Mouse (Mus musculus) lung, adult 2 months (tissue): ENCODE measurements around the gene Gm28051.

ENCODE experiments used
- CTCF ChIP-seq: fragments of 200-500 bp; IDR thresholded peaks from 2 replicates; pipeline ENCODE4 v1.5.1; 2011; ENCODE audit warnings: mild to moderate bottlenecking, low read length, control low read depth; ENCODE audit not compliant: insufficient read depth
- POLR2A ChIP-seq: fragments of 200-500 bp; IDR thresholded peaks from 2 replicates; pipeline ENCODE4 v1.6.1; 2011; ENCODE audit warnings: low read depth, mild to moderate bottlenecking, control low read depth, low read length, borderline replicate concordance; ENCODE audit errors: extremely low read depth

- TF ChIP-seq CTCF, result no peak
- TF ChIP-seq POLR2A, result no peak
Observed at GRCm38 (mm10) chr12:102678820-102679219, 78.7 kb downstream of the Gm28051 start.
